Mouse (Mus musculus) adrenal gland, postnatal 10 days (tissue): ENCODE measurements around the gene Slco3a1. TPM values are rescaled to one million over a fixed set of nuclear protein-coding genes. Genes with fewer than 3 reads are reported as not detected.
A peak's percentile ranks its signal among the peaks of the same experiment; 100 is the strongest.

Source experiments
- DNase-seq: peaks from one replicate; pipeline ENCODE4 v3.0.0; 2021; ENCODE audit warnings: mixed read lengths
- total RNA-seq, 2 experiments: library from RNA; stranded (reverse); gene quantifications; 2 replicates each; pipeline ENCODE4 v1.2.3; 2021

Gene Slco3a1
- total RNA-seq, 2 experiments from 2014 or later: 20.5 to 31.2 TPM

GRCm38 (mm10) chr7:74346451-74346850 is 208.1 kb downstream of the Slco3a1 start:
- DNase-seq: no peak

DNA sequence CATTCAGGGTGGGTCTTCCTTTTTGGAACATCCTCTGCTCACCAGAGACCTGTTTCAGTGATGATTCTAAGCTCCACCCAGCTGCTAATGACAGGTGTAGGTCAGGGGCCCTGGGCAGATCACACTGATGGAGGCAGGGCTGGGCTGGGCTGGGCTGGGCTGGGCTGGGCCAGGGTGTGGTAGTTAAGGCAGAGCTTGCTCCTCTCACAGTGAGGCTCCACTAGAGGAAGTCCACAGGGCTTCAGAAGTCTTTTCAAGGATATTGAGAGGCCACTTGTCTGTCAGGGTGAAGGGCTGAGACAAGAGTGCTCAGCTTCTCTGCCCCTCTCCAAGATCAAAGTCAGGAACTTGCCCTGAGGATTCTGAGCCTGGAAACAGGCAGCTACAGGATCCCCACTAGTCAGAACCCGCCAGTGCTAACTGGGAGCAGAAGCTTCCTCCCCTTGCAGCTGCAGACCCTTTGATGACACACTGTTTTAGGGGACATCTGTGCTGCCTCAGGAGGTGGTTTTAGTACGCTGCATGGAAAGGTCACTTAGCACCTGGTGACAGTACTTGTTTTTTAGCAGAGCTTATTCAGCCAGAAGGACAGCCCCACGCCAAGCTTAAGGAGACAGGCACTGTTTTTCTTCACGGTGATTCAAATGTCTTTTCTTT is 213.3 kb downstream of the Slco3a1 start:
- no peak for DNase-seq

- DNase-seq: no peak
These were observed 214.1 kb downstream of the Slco3a1 start for GRCm38 (mm10) chr7:74340419-74340954.

DNA sequence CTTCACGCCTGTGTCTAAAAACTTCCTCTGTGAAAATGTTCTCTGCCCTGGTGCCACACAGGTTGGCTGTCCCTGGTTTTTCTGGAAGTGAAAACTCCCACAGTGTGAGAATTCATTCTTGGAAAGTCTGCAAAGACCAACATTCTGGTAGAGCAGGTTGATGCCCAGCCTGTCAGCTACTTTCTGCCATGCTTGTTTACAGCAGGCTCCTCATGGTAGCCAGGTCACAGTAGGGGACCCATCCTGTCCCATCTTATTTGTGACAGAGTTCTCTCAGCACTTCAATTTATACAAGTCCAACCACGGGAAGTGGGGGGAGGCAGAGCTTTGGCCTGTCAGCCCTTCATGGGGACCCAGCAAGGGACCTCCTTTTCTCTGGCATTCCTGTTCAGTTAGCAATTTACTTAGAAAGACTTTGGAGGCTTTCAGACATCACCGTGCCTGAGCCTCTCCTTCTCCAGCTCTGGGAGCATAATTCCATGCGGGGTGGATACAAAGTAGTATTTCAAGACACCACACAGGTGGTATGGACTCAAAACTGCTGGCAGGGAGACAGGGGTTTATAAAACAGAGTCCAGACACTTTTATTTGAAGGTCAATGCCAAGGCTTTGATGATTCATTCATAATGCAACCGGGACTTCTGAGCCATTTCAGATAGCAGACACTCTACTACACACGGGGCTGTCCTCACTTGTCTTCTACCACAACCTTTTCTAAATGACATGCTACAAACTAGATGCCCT is 216.7 kb downstream of the Slco3a1 start:
- no peak for DNase-seq

- no peak for DNase-seq
These were observed 222.3 kb downstream of the Slco3a1 start for GRCm38 (mm10) chr7:74332323-74332722.

- no peak for DNase-seq
These were observed 223.5 kb downstream of the Slco3a1 start for GRCm38 (mm10) chr7:74330858-74331726.

- DNase-seq: no peak
These were observed 224.3 kb downstream of the Slco3a1 start for GRCm38 (mm10) chr7:74330117-74330857.

DNA sequence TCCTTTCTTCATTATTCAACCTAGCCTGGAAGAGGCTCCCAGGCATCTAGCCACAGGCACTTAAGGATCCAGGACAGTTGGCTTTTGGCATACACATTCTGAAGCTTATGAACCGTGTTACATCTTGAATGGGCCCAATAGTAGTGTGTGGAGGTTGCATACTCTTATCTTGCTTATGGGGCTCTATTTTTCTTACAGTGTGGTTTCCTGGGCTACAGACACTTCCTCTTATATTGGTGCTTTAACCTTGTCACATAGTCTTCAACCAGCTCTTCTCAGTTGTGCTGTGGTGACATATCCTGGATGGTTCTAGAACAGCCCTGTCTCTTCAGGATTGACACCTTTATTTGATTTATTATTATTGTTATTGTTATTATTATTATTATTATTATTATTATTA is 225.6 kb downstream of the Slco3a1 start:
- no peak for DNase-seq

DNA sequence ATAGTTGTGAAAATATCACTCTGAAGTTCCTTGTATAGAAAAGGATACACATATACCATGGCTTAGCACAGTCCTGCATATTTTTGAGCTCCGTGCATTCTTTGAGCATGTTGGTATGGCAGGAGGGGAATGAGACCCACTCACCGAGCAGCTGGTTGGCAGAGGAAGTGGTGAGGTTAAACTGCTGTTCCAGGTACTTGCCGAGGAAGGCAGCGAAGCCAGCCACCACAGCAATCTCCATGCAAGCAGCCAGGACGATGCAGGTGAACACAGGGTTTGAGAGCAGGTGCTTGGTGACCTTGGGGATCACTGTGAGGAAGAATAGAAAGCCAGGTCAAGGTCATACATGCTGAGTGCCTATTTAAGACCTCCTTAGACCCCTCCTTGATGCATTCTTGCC is 226.9 kb downstream of the Slco3a1 start:
- DNase-seq: no peak

- no peak for DNase-seq
These were observed 229.5 kb downstream of the Slco3a1 start for GRCm38 (mm10) chr7:74325052-74325451.

DNA sequence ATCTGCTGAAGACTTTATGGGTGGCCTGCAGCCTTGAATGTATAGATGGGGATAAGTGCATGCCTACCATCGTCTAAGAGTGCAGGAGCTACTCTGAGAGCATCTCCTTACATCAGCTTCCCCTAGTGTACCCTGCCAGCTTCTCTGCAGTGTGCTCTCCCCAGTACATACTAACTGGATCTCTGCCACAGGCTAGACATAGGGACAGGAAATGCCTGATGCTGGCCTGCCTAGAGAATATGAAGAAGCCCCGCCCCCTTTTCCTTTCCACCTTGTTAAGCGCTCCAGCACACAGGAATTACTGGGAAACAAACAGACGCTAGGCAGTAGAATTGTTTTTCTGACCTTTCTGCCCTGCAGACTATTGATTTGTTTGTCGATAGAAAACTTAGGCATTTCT is 230.9 kb downstream of the Slco3a1 start:
- no peak for DNase-seq

DNA sequence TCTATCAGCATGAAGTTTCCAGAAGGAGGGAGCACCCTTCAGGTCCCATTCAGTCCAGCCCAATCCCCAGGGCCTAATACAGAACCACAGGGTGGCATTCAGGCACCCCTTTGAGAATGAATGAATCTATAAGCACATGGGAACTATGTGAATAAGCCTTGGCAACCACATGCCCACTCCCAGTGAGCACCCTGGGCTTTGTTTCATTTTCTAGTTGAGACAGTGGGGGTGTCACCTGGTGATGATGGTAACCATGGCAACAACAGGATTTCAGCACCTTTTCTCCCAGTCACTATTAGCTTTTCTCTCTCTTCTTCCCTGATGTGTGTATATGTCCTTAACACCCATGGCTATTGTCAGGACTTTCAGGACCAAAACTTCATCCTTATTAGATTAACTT is 231.4 kb downstream of the Slco3a1 start:
- no peak for DNase-seq

- DNase-seq: no peak
These were observed 233.9 kb downstream of the Slco3a1 start for GRCm38 (mm10) chr7:74320635-74321034.

DNA sequence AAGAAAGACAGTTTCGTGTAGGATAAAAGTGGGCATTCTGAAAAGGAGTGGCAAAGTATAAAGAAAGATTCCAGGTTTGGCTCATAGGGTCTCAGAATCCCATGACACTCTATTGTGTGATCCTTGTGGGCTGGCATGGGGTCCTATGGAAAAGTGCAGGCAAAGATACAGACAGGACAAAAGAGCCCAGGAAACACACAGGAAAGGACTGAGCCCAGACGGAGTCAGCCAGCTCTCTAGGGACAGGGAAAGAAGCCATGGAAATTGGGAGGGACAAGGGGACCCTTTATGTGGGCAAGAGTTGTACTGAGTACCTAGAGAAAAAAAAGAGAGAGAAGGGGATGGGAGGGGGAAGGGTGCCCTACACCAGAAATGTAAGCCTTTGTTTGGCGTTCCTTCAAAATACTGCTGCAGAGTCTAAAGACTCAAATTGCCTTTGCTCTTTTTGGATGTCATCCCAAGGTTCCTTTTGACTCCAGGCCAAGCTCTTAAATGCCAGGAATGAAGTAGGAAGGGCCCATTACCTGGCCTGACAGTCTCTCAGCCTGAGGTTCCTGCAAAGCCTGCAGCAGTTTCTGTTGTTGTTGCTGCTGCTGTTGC is 238.6 kb downstream of the Slco3a1 start:
- DNase-seq: peak; percentile 81

DNA sequence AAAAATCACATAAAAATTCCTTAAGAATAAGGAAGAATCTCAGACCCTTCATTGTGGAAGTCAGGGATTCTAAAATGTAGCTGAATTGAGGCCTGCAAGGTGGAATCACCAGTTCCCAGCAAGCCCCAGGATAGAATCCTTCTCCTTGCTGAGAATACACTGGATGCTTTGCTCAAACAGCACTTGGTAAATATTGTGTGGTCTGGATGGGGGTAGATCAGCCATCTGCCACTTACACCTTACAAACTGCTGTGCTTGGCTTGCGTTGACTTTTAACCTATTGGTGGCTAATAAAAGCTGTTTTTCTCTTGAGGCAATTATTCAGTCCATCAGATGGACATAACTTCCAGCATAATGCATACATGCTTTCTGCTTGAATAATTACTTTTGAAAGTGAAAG is 240.3 kb downstream of the Slco3a1 start:
- DNase-seq: no peak

DNA sequence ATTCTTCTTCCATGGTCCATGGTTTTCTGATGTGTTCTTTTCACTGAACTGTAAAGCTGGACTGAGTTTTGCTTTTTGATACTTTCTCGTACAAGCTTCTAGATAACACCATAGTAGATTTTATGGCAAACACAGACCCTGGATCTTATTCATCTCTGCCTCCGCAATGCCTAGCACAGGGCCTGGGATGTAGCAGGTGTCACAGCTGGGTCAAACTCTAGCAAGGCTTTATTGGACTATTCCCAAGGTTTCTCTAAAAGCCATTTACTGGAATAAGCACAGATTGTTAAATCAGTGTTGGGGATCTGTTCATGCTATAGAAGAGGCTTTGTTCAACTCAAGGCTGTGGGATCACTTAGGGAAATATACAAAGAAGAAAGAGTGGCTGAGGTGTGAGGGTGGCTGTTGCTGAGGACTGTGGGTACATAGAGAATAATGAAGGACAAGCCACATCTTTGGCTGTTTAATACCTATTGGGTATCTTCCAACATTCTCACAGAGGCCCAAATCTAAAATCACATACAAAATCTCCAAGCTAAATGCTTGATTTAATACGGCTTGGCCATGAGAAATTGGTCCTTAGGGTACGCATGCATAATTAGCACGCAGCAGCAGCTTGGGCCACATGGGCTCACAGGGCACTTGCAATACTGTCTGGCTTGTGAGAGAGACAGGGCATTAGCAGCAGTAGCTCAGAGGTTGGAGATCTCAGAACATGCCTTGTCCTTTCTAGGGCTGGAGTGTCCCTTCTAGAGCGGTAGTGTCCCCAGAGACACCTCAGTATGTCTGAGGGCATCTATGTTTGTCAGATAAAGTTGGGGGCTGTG is 241.1 kb downstream of the Slco3a1 start:
- DNase-seq: no peak

GRCm38 (mm10) chr7:74311536-74311935 is 243.0 kb downstream of the Slco3a1 start:
- no peak for DNase-seq

DNA sequence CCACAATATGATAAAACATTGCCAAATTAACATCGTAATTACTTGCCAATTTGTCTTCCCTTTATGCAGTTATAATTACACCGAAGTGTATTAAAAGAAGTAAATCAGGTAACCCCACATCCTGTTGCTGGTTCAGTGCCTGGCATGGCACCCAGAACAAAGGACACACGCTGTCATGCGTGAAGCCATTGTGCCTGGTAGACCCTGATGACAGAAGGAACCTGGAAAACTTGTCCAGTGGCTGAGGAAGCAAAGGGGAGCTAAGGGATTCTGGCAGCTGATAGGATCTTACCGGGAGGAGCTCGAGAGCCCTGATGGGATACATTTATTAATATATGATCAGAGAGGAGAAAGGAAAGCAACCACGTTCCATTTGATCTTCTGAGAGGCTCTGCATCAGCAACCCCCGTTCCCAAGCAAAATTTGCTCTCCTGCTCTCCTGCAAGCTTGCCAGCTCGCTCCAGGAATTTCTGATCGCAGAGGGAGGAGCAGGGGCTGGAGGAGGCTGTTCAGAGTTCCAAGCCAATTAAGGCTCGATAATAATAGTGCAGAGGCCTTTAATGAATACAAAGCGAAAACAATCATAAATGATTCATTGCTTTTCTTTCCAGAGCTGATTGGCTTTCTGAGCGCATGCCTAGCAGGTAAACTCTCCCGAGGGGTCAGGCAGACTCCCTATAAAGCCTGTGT is 250.8 kb downstream of the Slco3a1 start:
- DNase-seq: no peak

DNA sequence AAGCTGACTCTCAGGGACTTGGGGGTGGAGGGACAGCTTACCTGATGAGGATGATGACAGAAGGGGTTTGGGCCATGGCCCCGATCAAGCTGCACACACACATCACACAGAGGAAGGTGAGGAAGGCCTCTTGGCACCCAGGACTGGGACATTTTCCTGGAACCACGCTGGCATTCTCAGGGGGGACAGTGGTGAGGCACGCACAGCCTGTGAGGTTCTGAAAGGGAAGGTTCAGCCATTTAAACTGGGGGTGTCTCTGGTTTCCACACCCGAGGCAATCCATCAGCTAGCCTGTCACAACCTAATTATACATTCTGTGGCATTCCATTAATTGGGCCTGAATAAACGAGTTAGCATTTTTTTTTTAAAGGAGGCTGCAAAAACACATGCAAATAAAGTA is 251.5 kb downstream of the Slco3a1 start:
- no peak for DNase-seq

DNA sequence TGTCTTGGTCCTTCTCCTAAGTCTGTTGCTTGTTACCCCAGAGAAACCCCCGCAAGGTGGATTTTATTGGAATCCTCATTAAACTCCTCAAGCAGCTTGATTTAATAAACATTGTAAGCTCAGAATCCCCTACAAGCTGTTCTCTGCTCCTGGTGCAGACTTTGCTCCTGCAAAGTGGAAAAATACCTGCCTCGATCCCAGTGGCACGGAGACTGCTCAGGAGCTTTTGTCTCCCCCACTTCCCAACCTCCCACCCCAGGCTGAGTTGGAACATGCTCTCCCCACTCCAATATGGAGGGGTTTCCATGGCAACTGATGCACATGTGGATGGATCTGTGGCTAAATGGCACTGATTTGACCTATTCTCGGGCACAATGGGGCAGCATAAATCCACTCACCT is 268.0 kb downstream of the Slco3a1 start:
- no peak for DNase-seq
